Mouse (Mus musculus): Measurements from ENCODE around the gene Rxfp3.

DNA sequence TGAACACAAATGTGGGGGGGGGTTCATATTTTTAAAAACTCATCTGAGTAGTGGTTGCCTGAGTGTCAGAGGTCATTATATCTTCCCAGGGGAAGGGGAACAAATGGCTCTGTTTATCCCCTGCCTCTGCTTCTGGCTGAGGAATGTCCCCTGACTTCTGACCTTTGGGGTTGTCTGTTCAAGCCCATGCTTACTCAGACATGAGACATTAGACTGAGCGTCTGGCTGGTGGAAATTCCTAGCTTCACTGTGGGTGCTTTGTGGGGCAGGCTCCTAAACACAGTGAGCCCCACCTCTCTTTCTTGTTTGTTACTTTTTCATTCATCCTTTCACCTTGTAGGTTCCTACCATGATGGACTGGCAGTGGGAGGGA lies 47.2 kb upstream of the Rxfp3 start:
- no peak for TF ChIP-seq MAX (IDR thresholded peaks at IDR 0.05)
- TF ChIP-seq MYOD1 (IDR thresholded peaks at IDR 0.05; ENCODE audit: control insufficient read depth, insufficient read length, low read depth): no peak
- TF ChIP-seq CTCF (IDR thresholded peaks at IDR 0.05; ENCODE audit: control insufficient read depth, insufficient read depth, insufficient read length): no peak
- no peak for TF ChIP-seq USF1 (IDR thresholded peaks at IDR 0.05; ENCODE audit: low read depth)
